Mouse (Mus musculus): ENCODE data around the gene Pde4a.

Pde4a gene

GRCm38 (mm10) chr9:21149077-21149653 lies 16.3 kb upstream of the Pde4a start:
- DNase-seq = no peak

- peak; percentile 99 for DNase-seq
Observed at GRCm38 (mm10) chr9:21149654-21150419, 15.7 kb upstream of the Pde4a start, which contains the start of gene Cdc37. Gene Cdc37, minus strand, starts transcription at chr9:21149982.

- peak; percentile 93 for DNase-seq
Observed at GRCm38 (mm10) chr9:21152715-21153114, 12.8 kb upstream of the Pde4a start.

- peak; percentile 95 for DNase-seq
Observed at GRCm38 (mm10) chr9:21153331-21153730, 12.2 kb upstream of the Pde4a start.

DNA sequence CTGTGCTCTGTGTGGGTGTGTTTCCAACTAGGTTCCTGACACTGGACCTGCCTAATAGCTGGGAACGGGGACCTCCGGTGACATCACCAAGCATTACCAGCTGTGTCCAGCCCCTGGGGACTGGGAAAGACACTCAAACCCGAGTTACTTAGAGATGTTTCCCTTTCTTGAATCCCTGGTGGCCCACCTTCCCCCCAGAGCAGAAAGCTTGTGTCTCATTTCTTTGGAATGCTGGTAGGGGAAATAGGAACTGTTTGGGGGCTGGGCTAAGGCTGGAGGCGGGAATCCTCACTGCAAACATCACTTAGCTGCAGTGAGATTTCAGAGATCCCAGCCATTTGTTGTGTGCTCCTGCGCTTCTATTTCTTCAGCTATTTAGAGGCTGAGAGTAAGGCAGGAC lies 11.7 kb upstream of the Pde4a start:
- peak; percentile 92 for DNase-seq

DNA sequence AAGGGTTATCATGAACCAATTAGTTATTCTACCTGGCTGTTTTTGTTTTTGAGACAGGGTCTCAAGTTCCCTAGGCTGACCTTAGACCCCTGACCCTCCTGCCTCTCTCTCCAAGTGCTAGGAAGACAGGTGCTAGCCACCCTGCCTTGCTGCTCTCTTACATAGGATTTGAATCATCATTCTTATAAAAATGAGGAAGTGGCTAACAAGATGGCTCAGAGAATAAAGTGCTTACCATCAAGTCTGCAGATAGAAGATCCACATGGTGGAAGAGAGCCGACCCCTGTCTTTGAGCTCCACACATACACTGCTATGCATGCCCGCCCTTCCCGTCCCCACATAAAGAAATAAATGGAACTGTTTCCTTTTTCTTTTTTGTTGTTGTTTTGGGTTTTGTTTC lies 10.7 kb upstream of the Pde4a start:
- no peak for DNase-seq

DNA sequence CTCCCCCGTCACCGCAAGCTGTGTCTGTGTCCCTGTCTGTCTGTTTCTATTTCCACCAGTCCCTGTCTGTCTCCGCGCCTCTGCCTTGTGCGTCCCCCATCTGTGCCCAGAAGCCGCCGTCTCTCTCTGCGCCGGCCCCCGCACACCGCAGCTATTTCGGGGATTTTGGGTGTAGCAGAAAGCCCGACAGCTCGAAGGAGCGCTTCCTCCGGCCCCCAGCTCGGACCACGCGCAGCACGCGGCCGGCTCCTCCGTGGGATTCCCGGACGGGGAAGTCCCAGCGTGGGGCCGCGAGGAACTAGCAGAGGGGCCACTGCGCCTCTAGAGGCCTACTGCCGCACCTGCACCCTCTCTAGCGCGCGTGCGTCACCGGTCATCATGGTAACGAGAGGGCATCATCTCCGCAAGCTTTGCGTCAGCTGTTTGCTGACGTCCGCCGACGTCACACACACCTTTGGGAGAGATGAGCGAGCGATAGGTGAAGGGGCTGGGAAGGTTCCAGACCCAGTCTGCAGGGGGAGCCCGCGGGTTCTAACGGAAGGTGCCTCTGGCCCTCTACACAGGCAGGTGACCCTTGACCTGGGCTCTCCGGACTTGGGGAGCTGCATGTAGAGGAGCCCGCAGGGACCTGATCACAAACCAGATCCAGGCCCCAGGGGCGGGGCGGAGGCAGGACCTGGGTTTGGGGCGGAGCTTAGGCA lies 4.2 kb upstream of the Pde4a start:
- DNase-seq = peak; percentile 98

- DNase-seq = no peak
Observed at GRCm38 (mm10) chr9:21163086-21164050, 2.1 kb upstream of the Pde4a start.

- DNase-seq = peak; percentile 92
Observed at GRCm38 (mm10) chr9:21164072-21164471, 1.4 kb upstream of the Pde4a start.

- peak; percentile 97 for DNase-seq
Observed at GRCm38 (mm10) chr9:21165952-21166451, 488 bp downstream of the Pde4a start.

DNA sequence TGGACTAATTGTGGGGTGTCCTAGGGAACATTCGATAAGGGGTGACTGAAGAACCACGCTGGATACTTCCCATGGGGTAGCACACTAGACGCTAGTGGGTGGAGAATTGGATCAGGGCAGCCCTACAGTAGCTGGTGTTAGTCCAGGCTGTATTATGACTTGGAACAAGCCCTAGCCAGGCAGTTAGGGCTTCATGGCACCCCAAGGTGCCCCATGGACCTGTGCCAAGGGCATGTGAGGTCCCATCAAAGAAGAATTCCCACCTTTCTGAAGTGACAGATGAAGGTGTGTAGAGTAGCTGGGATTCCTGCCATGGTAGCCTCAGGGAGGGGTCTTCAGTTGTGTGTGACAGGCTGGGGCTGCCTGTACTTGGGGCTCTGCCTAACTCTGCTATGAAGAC lies 1.0 kb downstream of the Pde4a start:
- DNase-seq = peak; percentile 95

DNA sequence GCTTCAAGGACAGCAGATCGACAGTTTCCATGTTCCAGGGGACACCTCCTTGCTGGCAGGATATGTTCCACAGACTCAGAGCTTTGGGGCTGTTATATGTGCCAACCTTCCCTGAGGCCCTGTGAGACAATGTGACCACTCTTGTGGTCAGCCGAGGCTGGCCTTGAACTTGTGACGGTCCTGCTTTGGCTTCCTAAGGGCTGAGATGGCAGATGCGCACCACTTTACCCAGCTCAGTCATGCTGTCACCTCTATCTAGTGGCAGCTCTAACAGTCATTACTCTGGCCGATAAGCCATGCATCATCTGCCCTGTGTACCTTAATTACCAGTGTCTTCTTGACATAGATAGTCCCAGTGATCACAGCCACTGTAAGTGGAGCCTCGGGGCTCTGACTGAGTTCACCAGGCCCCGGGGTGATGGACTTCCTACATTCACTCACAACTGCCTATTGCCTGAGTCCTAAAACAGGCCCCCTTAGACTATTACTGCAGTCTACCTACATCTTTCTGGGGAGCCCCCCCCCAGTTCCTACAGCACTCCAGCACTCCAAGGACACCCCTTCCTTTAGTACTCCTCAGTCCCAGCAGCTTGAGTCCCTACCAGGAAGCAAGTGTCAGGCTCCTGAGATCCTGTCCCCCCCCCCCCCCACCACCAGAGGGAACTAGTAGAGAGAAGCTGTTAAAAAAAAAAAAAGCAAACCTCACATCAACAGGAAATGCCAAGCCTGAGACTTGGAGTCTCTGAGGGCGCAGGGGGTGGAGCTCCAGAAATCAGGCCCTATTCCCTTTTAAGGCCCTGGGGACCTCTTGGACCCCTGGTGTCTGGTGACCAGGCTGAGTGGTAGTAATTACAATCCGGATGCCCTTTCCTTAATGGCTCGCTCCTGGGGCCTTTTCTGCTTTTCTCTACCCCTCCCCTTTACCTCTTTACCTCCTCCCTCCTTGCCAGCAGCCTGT lies 1.9 kb downstream of the Pde4a start:
- DNase-seq = peak; percentile 97

GRCm38 (mm10) chr9:21168161-21169123 lies 2.9 kb downstream of the Pde4a start:
- DNase-seq = peak; percentile 98

DNA sequence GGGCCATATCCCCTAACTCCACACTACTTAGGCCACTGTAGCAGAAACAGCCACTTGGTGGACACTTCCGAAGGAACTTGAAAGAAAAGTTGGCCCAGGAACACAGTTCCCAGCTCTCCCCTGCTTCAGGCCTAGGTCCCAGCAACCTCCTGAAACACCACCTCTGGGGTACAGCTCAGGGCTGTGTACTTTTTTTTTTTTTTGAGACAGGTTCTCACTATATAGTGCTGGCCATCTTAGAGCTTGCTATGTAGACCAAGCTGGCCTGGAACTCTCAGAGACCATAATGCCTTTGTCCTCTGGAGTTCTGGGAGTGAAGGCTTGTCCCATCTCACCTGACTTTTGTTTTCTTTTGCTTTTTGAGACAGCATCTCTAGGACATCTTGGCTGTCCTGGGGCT lies 3.6 kb downstream of the Pde4a start:
- DNase-seq = peak; percentile 90

DNA sequence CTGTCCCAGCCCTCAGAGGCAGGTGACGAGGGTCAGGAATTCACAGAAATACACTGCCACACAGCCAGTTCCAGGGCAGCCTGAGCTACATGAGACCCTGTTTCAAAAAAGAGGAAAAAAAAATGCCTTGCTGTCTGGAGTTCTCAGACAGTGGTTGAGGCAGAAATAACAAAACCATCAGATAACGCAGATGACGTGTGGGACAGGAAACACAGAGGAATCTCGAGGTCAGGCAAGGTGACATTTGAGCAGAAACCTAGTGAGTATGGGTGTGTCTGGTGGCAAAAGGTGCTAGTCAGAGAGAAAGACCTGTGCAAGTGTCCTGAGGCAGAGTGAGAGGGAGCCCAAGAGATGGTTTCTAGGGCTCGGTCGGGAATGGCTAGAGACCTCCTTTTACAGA lies 6.8 kb downstream of the Pde4a start:
- no peak for DNase-seq

DNA sequence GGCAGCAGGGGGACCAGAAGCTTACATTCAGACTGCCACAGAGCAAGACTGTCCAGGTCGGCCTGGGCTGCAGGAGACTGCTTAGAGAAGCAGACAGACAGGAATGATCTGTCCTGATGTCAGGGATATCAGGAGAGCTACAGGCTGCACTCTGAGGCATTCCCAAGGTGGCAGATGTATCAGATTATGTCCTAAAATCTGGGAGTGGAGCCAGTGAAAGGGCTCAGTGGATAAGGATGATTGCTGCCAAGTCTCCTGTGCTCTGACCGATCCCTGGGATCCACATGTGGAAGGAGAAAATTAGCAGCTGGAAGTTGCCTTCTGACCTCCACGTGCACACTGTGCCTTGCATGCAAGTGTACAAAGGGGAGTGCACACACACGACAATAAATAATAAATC lies 14.9 kb downstream of the Pde4a start:
- DNase-seq = no peak

- DNase-seq = no peak
Observed at GRCm38 (mm10) chr9:21180841-21181240, 15.3 kb downstream of the Pde4a start.

DNA sequence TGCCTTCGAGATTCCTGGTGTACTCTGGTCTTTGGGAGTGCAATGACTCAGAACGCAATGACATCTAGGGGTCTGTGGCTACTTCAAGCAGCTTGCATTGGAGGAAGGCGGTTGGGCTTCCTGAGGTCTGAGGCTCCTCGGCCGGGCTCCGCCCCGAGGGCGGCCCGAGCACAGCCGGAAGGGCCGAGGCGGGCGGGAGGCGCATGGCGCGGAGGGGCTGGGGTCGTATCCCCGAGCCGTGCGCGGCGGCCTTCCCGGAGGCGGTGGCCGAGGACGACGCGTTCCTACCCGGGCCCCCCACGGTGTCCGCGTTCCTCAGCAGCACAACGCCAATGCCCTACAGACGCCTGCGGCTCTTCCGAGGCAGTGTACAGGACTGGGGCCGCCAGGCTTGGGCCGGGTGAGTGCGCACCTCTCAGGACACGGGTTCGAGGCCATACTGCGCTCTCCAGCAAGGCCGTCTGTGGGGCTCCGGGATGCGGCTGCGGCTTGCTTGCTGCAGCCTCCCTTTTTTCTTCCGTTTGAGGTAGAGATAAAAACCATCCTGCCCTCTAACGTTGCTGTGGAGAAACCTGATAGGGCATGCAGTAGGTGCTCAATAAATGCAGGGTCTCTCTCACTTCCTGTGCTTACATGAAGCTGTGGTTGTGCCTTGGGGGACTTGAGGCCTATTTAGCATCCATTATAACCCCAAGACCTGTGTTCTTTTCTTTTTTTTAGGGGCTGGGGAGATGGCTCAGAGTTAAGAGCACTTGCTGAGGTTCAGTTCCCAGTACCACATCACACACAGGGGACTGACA lies 16.1 kb downstream of the Pde4a start:
- DNase-seq = peak; percentile 96

GRCm38 (mm10) chr9:21183421-21183820 lies 17.9 kb downstream of the Pde4a start:
- no peak for DNase-seq
